Mouse (Mus musculus) left cerebral cortex, adult 18-20 months (tissue): ENCODE measurements at regions not wholly inside any gene's neighbourhood (a gene's known extent, or its start where the extent isn't known, plus 50 kb on each side); places are given as distances from the start of the nearest gene placed in this dataset.

Experiments
- DNase-seq, 2 experiments: peaks; one replicate each; pipeline ENCODE4 v3.0.0; 2021 to 2022; ENCODE audit warnings: low spot score in 2 of 2, mixed read lengths in 1 of 2

DNA sequence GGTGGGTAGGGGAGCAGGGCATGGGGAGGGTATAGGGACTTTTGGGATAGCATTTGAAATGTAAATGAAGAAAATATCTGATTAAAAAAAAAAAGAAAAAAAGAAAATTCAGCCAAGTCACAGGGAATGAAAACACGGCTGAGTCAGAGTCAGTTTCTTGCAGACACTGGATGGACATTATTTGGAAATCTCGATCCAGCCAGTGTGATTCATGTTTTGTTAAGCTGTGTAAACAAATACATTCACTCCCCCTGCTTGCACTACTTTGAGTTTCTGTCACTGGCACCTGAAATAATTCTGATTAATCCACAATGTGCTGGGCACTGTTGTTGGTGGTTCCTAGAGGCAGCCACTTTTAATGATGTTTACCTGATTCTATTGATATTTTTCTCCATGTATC lies 68.6 kb upstream of the Mtpn start:
- no peak for DNase-seq

DNA sequence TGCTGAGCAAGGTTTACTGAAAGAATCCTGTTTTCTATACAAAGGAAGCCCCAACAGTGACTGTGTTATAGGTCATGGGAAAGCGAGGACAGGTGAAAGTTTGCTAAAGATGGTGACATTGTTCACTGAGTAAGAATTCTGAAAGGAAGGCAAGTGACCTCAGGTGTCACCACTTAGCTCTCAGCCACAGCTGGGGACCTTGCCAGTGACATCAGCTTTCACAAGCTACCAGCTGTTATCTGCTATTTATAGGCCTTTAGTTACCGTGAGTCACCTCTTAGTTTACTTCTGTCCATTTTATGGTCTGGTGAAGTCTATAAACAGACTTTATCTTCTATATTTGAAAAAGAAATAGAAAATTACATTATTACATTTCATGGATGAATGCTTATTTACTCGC lies 65.4 kb upstream of the Mtpn start:
- DNase-seq, result no peak

DNA sequence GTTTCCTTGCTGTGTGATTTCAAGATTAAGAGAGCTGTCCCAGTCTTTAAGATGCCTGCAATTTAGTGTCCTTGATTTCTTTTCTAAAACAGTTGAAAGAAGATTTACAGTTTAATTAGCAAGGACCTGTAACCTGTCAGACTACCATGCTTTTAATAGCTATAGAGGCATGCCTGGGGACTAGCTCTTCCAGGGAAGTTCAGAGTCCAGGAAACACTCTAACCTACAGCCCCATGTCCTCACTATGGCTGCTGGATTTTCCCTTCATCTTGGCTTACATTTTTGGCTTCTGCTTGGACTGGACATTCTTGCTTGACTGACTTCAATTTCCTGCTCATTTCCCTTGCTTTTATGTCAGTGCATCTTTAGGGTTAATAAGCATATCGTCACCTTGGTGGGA lies 61.7 kb upstream of the Mtpn start:
- no peak for DNase-seq

DNA sequence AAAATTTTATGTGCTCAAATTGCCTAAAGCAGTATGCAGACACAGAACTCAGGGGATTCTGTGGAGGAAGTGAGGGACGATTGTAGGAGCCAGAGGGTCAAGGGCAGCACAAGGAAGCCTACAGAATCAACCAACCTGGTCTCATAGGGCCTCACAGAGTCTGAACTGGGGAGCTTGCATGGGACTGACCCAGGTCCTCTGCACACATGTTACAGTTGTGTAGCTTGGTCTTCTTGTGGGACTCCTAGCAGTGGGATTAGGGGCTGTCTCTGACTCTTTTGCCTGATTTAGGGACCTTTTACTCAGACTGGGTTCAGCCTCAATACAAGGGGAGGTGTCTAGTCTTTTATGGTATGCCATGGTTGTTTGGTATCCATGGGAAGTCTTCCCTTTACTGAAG lies 60.2 kb upstream of the Mtpn start:
- no peak for DNase-seq

DNA sequence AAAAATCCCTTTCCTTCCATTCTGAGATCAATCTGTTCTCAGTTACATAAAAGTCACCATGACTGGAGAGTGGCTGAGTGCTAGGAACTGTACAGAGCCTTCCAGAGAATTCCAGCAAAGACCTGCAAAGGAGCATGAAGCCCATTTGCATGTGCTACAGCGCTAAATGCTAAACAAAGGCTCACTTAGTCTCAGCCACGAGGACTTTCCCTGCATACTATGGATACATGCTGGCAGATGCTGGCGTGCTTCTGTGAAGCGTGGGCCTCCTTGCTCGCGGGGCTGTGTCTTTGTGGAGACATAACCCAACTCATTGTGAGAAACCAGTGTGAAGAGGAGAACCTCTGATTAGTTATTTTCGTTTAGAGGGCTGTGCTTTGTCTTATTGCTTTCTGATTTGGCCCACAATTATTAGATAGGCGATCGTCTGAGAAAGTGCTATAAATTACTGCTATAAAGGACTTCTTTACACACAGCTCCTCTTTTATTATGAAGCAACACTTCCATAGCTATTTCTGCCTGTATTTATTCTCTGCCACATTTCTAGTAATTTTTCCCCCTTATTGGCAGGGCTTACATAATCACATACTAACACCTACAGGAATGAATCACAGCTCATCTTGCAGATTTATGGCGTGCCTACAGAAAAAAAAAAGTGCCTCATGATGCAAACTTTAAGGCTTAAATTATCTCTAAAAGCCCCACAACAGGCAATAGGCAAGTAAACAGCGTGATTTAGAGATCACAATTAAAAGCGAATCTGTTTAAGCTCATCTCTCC lies 58.9 kb upstream of the Mtpn start:
- peak; percentile 71 to 83 for DNase-seq

DNA sequence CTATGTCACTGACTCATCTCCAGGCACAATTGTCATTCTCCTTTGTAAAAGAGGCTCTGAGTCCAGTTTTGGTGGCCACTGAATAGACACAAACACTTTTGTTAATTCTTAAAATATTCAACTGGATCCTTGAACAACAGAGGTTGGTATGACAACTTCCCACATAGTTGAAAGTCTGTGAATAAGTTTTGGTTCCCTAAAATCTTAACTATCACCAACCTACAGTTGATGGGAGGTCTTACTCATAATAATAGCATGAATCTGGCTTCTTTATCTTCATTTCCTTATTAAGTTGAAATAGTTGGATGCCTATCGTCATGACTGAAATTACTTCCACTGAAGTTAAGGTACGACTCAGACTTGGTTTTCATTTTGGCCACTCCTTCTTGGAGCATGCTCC lies 55.3 kb upstream of the Mtpn start:
- no peak for DNase-seq

DNA sequence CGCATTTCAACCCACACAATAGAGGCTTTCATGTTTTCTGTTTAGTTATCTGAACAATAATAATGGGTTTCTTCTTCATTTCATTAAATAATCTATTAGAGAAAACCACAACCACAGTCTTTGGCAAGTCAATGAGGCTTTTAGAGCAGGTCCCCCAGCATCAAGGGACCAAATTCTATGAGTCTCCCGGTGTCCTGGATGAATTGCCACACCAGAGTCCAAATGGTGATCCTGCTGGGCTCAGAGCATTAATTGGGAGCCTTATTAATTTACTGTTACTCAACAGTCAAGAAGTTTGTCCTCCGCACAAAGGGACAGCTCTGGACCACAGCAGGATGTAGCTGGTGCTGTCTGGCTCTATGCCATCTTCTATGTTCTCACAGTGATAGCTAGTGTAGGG lies 52.5 kb upstream of the Mtpn start:
- DNase-seq, result no peak
